Mouse (Mus musculus): Measurements from ENCODE around the gene Slc36a4. TPM values are rescaled to one million over a fixed set of nuclear protein-coding genes. Genes with fewer than 3 reads are reported as not detected.

Gene Slc36a4
- polyA plus RNA-seq, 1 experiment from 2014 or later = 2.8 TPM

- Histone ChIP-seq H3K9ac (no peak overlapping the region), H3K4me1 (no peaks in the 10 kb centered on the region), H3K9me3 (replicated peaks) (no peaks in the 10 kb centered on the region), H3K4me2 (no peak overlapping the region), H3K27me3 (replicated peaks) (no peaks in the 10 kb centered on the region), H3K27ac (no peak overlapping the region), H3K36me3 (no peaks in the 10 kb centered on the region), H3K4me3 (no peak overlapping the region)
- ATAC-seq = no peak
- 71% methylated on average over 12 of the region's 12 CpGs for WGBS (ENCODE audit: insufficient replicate concordance)
These were observed 63.2 kb downstream of the Slc36a4 start for GRCm38 (mm10) chr9:15772766-15773165.

- Histone ChIP-seq H3K9me3 (replicated peaks) (no peaks in the 10 kb centered on the region), H3K27me3 (replicated peaks) (no peaks in the 10 kb centered on the region), H3K9ac (no peak overlapping the region), H3K4me3 (no peak overlapping the region), H3K4me1 (no peaks in the 10 kb centered on the region), H3K27ac (no peak overlapping the region), H3K4me2 (no peak overlapping the region), H3K36me3 (no peaks in the 10 kb centered on the region)
- 27% methylated on average over 3 of the region's 4 CpGs for WGBS (ENCODE audit: insufficient replicate concordance)
- no peak for ATAC-seq
These were observed 63.9 kb downstream of the Slc36a4 start for GRCm38 (mm10) chr9:15773426-15773825.

- Histone ChIP-seq H3K4me1 (no peaks in the 10 kb centered on the region), H3K27me3 (replicated peaks) (no peaks in the 10 kb centered on the region), H3K27ac (no peak overlapping the region), H3K4me3 (no peak overlapping the region), H3K9me3 (replicated peaks) (no peaks in the 10 kb centered on the region), H3K36me3 (no peaks in the 10 kb centered on the region), H3K4me2 (no peak overlapping the region), H3K9ac (no peak overlapping the region)
- WGBS (ENCODE audit: insufficient replicate concordance) = 68% methylated on average over 1 of the region's 1 CpGs
- no peak for ATAC-seq
These were observed 65.4 kb downstream of the Slc36a4 start for GRCm38 (mm10) chr9:15774911-15775310.

GRCm38 (mm10) chr9:15781936-15782335 lies 72.4 kb downstream of the Slc36a4 start:
- Histone ChIP-seq H3K36me3 (no peaks in the 10 kb centered on the region), H3K27ac (no peak overlapping the region), H3K4me3 (no peak overlapping the region), H3K4me1 (no peaks in the 10 kb centered on the region), H3K9ac (no peak overlapping the region), H3K27me3 (replicated peaks) (no peaks in the 10 kb centered on the region), H3K9me3 (replicated peaks) (no peaks in the 10 kb centered on the region), H3K4me2 (no peak overlapping the region)
- no peak for ATAC-seq
- 60% methylated on average over 4 of the region's 4 CpGs for WGBS (ENCODE audit: insufficient replicate concordance)

DNA sequence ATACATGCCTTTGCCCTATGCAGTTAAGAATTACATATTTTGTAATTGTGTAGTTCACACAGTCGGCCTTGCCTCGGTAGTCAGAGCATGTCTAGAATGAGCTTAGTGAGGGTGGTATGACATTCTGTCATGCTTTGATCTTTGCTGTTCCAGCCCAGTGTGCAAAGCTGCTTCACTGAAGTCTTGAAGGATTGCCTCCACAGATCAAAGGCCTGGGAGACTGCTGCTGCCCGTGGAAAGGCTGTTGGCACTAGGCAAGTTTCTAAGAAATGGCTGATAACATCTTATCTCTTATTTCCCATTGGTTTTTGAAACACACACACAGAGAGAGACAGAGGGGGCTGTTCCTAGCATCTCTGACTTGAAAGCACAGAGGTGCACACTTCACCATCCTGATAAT lies 76.7 kb downstream of the Slc36a4 start:
- Histone ChIP-seq H3K9me3 (replicated peaks) (no peaks in the 10 kb centered on the region), H3K4me2 (no peak overlapping the region), H3K4me1 (no peaks in the 10 kb centered on the region)

GRCm38 (mm10) chr9:15786610-15787009 lies 77.1 kb downstream of the Slc36a4 start:
- H3K4me2 ChIP-seq = no peak overlapping the region
- WGBS (ENCODE audit: insufficient replicate concordance) = 53% methylated on average over 2 of the region's 2 CpGs
- H3K9me3 ChIP-seq (replicated peaks) = no peaks in the 10 kb centered on the region
- no peaks in the 10 kb centered on the region for H3K27me3 ChIP-seq (replicated peaks)
- H3K9ac ChIP-seq = no peak overlapping the region
- H3K27ac ChIP-seq = no peak overlapping the region
- no peaks in the 10 kb centered on the region for H3K36me3 ChIP-seq
- no peaks in the 10 kb centered on the region for H3K4me1 ChIP-seq
- no peak overlapping the region for H3K4me3 ChIP-seq
- no peak for ATAC-seq

More for the DNA sequence above, 76.7 kb downstream of the Slc36a4 start:
- no peak for ATAC-seq
- Histone ChIP-seq H3K27me3 (replicated peaks) (no peaks in the 10 kb centered on the region), H3K27ac (no peak overlapping the region), H3K4me3 (no peak overlapping the region), H3K36me3 (no peaks in the 10 kb centered on the region), H3K9ac (no peak overlapping the region)
- WGBS (ENCODE audit: insufficient replicate concordance) = 57% methylated on average over 3 of the region's 3 CpGs

GRCm38 (mm10) chr9:15792076-15792475 lies 82.5 kb downstream of the Slc36a4 start:
- Histone ChIP-seq H3K27ac (no peak overlapping the region), H3K9ac (no peak overlapping the region), H3K4me3 (no peak overlapping the region), H3K4me1 (no peaks in the 10 kb centered on the region), H3K4me2 (no peak overlapping the region), H3K36me3 (no peaks in the 10 kb centered on the region), H3K9me3 (replicated peaks) (no peaks in the 10 kb centered on the region), H3K27me3 (replicated peaks) (no peaks in the 10 kb centered on the region)
- ATAC-seq = no peak
- WGBS (ENCODE audit: insufficient replicate concordance) = 64% methylated on average over 9 of the region's 9 CpGs

Other genes with a start within 250 kb of the Slc36a4 start
- gene Smco4, start 216.3 kb upstream of the Slc36a4 start, polyA plus RNA-seq (2016; fragmentation: Nextera tagmentation; extraction: Ambion mirVana) = 1.1 and 1.6 TPM in 2 replicates
- gene Deup1, start 81.8 kb upstream of the Slc36a4 start, polyA plus RNA-seq (2016; fragmentation: Nextera tagmentation; extraction: Ambion mirVana) = not detected in 2 replicates
- not detected in 2 replicates for gene Mtnr1b, start 164.8 kb downstream of the Slc36a4 start, polyA plus RNA-seq (2016; fragmentation: Nextera tagmentation; extraction: Ambion mirVana)

All from liver, embryonic 12.5 days (tissue).